Mouse (Mus musculus): ENCODE results near the gene Treml4. TPM values are rescaled to one million over a fixed set of nuclear protein-coding genes. Genes with fewer than 3 reads are reported as not detected.
A peak's percentile ranks its signal among the peaks of the same experiment; 100 is the strongest.

The Treml4 gene
- polyA plus RNA-seq, 1 experiment = 0.63 TPM

DNA sequence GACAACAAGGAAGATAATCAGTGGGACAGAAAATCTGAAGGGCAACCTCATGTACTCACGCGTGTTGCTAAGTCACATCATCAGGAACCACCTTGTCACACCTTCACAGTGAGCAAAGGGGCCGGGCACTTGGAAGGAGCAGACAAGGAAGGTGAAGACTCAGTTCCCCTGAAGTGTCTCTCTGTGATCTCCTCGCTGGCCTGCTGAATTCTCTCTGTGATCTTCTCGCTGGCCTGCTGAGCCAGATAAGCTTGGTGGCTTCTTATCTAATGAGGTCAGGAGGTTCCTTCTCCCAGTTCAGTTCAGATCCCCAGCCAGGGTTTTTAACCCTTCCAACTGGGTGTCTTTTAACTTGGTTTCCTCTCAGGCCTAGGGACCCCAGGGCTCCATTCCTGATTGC, 8.1 kb downstream of the Treml4 start:
- TF ChIP-seq CTCF (IDR thresholded peaks at IDR 0.05; ENCODE audit: low read depth, low read length) = no peak
- no peak for TF ChIP-seq POLR2A (IDR thresholded peaks at IDR 0.05; ENCODE audit: borderline replicate concordance, low read depth, low read length)
- Histone ChIP-seq H3K4me1 (ENCODE audit: control insufficient read depth, insufficient read depth, low read length) (peaks cover 12% of the 10 kb centered on the region), H3K27ac (ENCODE audit: insufficient read depth, low read depth, low read length) (no peak overlapping the region), H3K4me3 (ENCODE audit: insufficient read depth, low read length) (no peak overlapping the region)

DNA sequence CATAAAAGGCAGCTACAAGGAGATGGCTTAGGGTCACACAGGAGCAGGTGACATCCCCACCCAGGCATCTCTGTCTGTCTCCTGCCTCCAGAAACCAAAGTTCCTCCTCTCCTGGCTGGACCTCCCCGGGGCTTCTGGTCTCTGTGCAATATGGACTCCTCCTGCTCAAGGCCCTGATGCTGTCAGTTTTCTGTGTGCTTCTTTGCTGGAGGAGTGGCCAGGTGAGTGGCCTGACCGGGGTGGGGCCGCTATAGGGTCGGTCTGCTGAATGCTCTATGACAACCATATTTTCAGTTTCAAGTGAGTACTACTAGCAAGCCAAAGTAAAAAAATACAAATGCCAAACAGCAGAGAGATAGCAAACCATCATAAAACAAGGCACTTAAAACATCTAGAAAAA, 8.5 kb downstream of the Treml4 start:
- Histone ChIP-seq H3K27ac (ENCODE audit: insufficient read depth, low read depth, low read length) (no peak overlapping the region), H3K4me1 (ENCODE audit: control insufficient read depth, insufficient read depth, low read length) (peaks cover 12% of the 10 kb centered on the region), H3K4me3 (ENCODE audit: insufficient read depth, low read length) (no peak overlapping the region)
- no peak for TF ChIP-seq POLR2A (IDR thresholded peaks at IDR 0.05; ENCODE audit: borderline replicate concordance, low read depth, low read length)
- no peak for TF ChIP-seq CTCF (IDR thresholded peaks at IDR 0.05; ENCODE audit: low read depth, low read length)

DNA sequence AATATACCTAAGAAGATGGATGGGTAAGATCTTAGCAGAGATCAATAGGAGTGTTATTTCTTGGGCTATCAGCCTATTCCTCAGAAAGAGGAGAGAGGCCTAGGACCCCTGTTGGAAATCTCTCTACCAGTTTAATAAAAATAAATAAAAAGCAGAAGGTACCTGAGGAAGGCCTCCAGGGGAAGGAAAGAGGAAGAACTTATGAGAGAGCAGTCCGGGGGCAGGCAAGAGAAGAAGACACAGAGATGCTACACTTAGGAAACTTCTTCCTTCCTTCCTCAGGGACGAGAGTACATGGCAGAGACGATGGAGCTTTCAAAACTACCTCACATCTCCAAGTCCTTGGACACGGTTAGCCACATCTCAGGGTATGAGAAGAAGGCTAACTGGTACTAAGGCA, 10.0 kb downstream of the Treml4 start:
- Histone ChIP-seq H3K27ac (ENCODE audit: insufficient read depth, low read depth, low read length) (no peak overlapping the region), H3K4me3 (ENCODE audit: insufficient read depth, low read length) (no peak overlapping the region), H3K4me1 (ENCODE audit: control insufficient read depth, insufficient read depth, low read length) (peaks cover 18% of the 10 kb centered on the region)
- TF ChIP-seq CTCF (IDR thresholded peaks at IDR 0.05; ENCODE audit: low read depth, low read length) = no peak
- TF ChIP-seq POLR2A (IDR thresholded peaks at IDR 0.05; ENCODE audit: borderline replicate concordance, low read depth, low read length) = no peak

DNA sequence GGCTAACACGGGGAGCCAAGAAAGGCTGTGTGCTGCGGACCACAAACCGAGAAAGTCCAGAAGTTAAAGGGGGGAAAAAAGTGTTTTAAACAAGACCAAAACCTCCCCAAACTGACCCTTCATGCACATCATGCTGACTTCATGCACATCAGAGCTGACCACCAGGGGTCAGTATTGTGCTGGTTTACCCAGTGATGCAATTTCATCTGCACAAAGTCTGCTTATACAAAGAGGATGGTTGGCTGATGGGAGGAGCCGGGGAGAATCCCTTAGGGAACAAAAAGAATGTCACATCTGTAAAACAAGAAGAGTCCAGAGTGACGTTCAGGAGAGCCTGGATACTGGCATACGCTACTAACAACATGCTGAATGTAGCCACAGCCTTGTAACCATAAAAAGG, 10.8 kb downstream of the Treml4 start:
- no peak overlapping the region for H3K27ac ChIP-seq (ENCODE audit: insufficient read depth, low read depth, low read length)
- peaks cover 15% of the 10 kb centered on the region for H3K4me1 ChIP-seq (ENCODE audit: control insufficient read depth, insufficient read depth, low read length)
- no peak overlapping the region for H3K4me3 ChIP-seq (ENCODE audit: insufficient read depth, low read length)
- TF ChIP-seq CTCF (IDR thresholded peaks at IDR 0.05; ENCODE audit: low read depth, low read length) (peak; percentile 45; the same call in 1 of the 2 replicates), POLR2A (IDR thresholded peaks at IDR 0.05; ENCODE audit: borderline replicate concordance, low read depth, low read length) (no peak)

DNA sequence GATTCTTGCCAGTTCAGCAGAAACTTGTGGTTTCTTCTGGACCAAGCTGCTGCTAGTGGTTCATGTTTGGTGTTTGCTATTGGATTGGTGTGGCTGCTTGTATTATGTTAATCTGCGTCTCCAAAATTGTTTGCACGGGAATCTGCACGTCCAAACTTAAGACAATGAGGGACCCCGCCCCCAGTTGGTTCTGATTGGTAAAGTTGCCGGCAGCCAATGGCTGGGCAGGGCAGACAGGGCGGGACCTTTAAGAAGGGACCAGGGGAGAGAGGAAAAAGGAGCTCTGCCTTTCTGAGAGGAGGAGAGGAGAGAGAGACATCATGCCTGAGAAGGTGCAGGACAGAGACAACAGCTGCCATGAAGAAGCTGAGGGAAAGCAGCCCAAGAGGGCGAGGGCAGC, 11.6 kb downstream of the Treml4 start:
- Histone ChIP-seq H3K4me1 (ENCODE audit: control insufficient read depth, insufficient read depth, low read length) (peaks cover 10% of the 10 kb centered on the region), H3K27ac (ENCODE audit: insufficient read depth, low read depth, low read length) (peak overlapping the region; percentile 17), H3K4me3 (ENCODE audit: insufficient read depth, low read length) (no peak overlapping the region)
- TF ChIP-seq POLR2A (IDR thresholded peaks at IDR 0.05; ENCODE audit: borderline replicate concordance, low read depth, low read length) (no peak), CTCF (IDR thresholded peaks at IDR 0.05; ENCODE audit: low read depth, low read length) (no peak)

DNA sequence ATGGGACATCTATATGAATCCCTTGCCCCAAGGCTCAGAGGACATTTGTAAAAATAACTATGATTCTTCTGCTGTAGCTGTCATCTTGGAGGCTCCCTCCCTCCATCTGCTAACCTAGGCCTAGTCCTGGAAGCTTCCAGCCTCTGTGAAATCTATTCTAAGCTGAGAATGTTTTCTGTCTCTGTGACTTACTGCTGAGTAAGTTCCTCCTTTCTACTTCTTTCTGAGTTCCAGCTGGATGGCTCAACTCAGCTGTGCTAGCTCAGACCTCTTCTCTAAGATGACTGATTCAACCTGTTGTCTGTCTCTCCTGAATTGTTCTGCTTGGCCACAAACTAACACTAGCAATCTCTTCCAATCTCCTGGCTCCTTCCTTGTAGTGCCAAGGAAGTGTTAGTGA, 14.3 kb downstream of the Treml4 start:
- Histone ChIP-seq H3K4me3 (ENCODE audit: insufficient read depth, low read length) (no peak overlapping the region), H3K27ac (ENCODE audit: insufficient read depth, low read depth, low read length) (0 out of 2 replicates have a peak overlapping the region, but pooled peaks have one; percentile 16), H3K4me1 (ENCODE audit: control insufficient read depth, insufficient read depth, low read length) (peaks cover 10% of the 10 kb centered on the region)
- TF ChIP-seq POLR2A (IDR thresholded peaks at IDR 0.05; ENCODE audit: borderline replicate concordance, low read depth, low read length) = no peak
- no peak for TF ChIP-seq CTCF (IDR thresholded peaks at IDR 0.05; ENCODE audit: low read depth, low read length)

DNA sequence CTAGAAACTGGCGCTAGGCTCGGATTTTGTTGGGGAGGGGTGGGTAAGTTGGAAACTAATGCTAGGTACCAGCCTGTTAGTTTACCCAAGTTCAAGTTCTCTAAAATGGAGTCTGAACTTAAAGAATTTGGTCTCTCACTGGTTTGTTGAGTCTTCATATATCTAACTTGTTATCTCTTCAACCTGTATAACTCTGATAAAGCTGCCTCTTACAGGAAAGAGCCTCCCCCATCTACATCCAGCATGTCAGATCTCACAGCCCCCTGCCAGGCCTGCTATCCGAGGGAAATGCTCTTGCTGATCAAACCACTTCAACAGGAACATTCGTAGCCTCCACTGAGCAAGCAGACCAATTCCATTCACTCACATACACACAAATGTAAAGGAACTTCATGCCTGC, 14.9 kb downstream of the Treml4 start:
- peaks cover 10% of the 10 kb centered on the region for H3K4me1 ChIP-seq (ENCODE audit: control insufficient read depth, insufficient read depth, low read length)
- H3K4me3 ChIP-seq (ENCODE audit: insufficient read depth, low read length) = no peak overlapping the region
- TF ChIP-seq CTCF (IDR thresholded peaks at IDR 0.05; ENCODE audit: low read depth, low read length) (no peak), POLR2A (IDR thresholded peaks at IDR 0.05; ENCODE audit: borderline replicate concordance, low read depth, low read length) (no peak)
- no peak overlapping the region for H3K27ac ChIP-seq (ENCODE audit: insufficient read depth, low read depth, low read length)

DNA sequence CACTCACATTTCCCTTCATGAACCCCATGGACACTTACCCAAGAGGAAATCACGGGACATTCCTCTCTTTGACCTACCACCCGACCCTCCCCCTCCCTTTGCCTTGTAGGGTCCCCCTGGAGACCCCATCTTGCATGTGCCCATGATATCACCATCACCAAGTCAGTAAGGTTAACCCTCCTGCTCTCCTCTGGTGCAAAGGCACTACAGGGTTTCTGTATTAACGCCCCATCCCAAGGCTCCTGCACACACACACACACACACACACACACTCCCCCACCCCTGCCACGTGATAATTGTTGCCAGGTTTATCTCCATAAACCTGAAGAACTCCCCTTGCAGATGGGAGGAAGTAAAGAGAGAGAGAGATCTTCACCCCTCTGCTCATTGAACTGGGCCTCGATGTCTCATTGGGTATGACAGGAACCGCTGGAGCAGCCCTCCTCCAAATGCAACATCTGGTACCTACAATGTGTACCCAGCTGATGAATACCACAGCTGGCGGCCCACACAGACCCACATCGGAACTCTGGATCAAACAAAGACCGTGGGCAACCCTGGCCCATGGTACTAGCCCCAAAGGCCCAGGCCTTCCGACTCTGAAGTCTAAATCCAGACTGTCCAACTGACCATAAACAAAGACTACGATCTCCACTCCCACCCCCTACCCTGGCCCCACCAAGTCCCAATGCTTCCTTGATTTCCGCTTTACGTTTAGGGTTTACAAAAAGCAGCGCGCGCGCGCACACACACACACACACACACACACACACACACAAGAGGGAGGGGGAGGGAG, 17.0 kb downstream of the Treml4 start:
- no peak overlapping the region for H3K27ac ChIP-seq (ENCODE audit: insufficient read depth, low read depth, low read length)
- H3K4me3 ChIP-seq (ENCODE audit: insufficient read depth, low read length) = no peak overlapping the region
- no peak for TF ChIP-seq CTCF (IDR thresholded peaks at IDR 0.05; ENCODE audit: low read depth, low read length)
- no peak for TF ChIP-seq POLR2A (IDR thresholded peaks at IDR 0.05; ENCODE audit: borderline replicate concordance, low read depth, low read length)
- peaks cover 11% of the 10 kb centered on the region for H3K4me1 ChIP-seq (ENCODE audit: control insufficient read depth, insufficient read depth, low read length)

DNA sequence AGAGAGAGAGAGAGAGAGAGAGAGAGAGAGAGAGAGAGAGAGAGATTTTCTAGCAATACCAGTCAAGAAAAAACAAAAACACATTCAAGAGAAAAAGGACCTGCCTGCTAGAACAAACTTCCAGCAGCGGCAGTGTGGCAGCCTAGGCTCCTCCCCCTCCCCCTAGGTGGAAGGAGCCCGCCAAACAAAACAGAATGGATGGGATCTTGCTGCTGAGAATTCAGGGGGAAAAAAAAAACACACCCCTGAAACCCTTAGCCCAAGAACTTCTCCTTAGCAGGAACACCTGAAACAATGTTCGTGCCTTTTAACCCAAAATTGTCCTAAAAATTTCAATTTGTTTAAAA, 17.6 kb downstream of the Treml4 start:
- H3K4me3 ChIP-seq (ENCODE audit: insufficient read depth, low read length) = no peak overlapping the region
- peaks cover 14% of the 10 kb centered on the region for H3K4me1 ChIP-seq (ENCODE audit: control insufficient read depth, insufficient read depth, low read length)
- no peak overlapping the region for H3K27ac ChIP-seq (ENCODE audit: insufficient read depth, low read depth, low read length)
- TF ChIP-seq CTCF (IDR thresholded peaks at IDR 0.05; ENCODE audit: low read depth, low read length) (no peak), POLR2A (IDR thresholded peaks at IDR 0.05; ENCODE audit: borderline replicate concordance, low read depth, low read length) (no peak)

DNA sequence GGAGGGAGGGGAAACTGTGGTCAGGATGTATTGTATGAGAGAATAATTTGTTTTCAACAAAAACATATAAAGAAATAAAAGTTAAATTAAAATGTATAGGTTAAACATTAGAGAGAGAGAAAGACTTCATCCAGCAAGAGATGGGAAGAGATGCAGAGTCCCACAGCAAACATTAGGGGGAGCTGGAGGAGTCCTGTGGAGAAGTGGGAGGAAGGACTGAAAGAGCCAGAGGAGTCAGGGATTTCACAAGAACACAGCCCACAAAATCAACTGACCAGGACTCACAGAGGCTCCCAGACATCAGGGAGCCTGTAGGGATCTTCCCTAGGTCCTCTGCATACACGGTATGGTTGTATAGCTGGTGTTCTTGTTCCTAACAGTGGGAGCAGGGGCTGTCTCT, 22.7 kb downstream of the Treml4 start:
- Histone ChIP-seq H3K27ac (ENCODE audit: insufficient read depth, low read depth, low read length) (no peak overlapping the region), H3K4me3 (ENCODE audit: insufficient read depth, low read length) (no peak overlapping the region), H3K4me1 (ENCODE audit: control insufficient read depth, insufficient read depth, low read length) (peaks cover 12% of the 10 kb centered on the region)
- no peak for TF ChIP-seq POLR2A (IDR thresholded peaks at IDR 0.05; ENCODE audit: borderline replicate concordance, low read depth, low read length)
- TF ChIP-seq CTCF (IDR thresholded peaks at IDR 0.05; ENCODE audit: low read depth, low read length) = no peak
